Mouse (Mus musculus) bone marrow, adult 2 months (tissue): Measurements from ENCODE around the gene Esx1. TPM values are rescaled to one million over a fixed set of nuclear protein-coding genes. Genes with fewer than 3 reads are reported as not detected.
A peak's percentile ranks its signal among the peaks of the same experiment; 100 is the strongest.

Source experiments
- H3K27ac ChIP-seq: fragments of 200-500 bp; 2 replicates; pipeline ENCODE4 v1.5.1; 2012; ENCODE audit warnings: low read depth, mild to moderate bottlenecking, control low read depth, inconsistent platforms, low read length; ENCODE audit not compliant: control insufficient read depth, poor library complexity, insufficient read depth
- H3K4me1 ChIP-seq: fragments of 200-500 bp; 2 replicates; pipeline ENCODE4 v1.6.1; 2011; ENCODE audit warnings: low read length; ENCODE audit not compliant: control insufficient read depth, insufficient read depth
- H3K4me3 ChIP-seq: fragments of 200-500 bp; replicated peaks from 2 replicates; pipeline ENCODE3; 2011; ENCODE audit warnings: mild to moderate bottlenecking, low read depth, low read length, control low read depth; ENCODE audit not compliant: control insufficient read depth
- CTCF ChIP-seq: fragments of 200-500 bp; IDR thresholded peaks from 2 replicates; pipeline ENCODE4 v1.5.1; 2011; ENCODE audit warnings: low read length, control low read depth; ENCODE audit not compliant: control insufficient read depth, insufficient read depth
- POLR2A ChIP-seq: fragments of 200-500 bp; IDR thresholded peaks from 2 replicates; pipeline ENCODE4 v1.6.1; 2011; ENCODE audit warnings: low read depth, mild to moderate bottlenecking, control low read depth, low read length, borderline replicate concordance; ENCODE audit not compliant: control insufficient read depth
- WGBS: fragments of 180-500 bp; shearing (Covaris S2); methylation state at CpG from one replicate; pipeline ENCODE4 v1.1.7; 2018; 5-methylcytosine and 5-hydroxymethylcytosine counted together
- polyA plus RNA-seq: library from polyadenylated mRNA; stranded (reverse); fragments of >200 nt; gene quantifications from 2 replicates; pipeline ENCODE4 v1.2.4, GENCODE M21; 2011; ENCODE audit warnings: low replicate concordance; ENCODE audit not compliant: missing spikeins, insufficient read depth, insufficient read length

Esx1 gene
- polyA plus RNA-seq, 1 experiment, result not detected

- WGBS, result 52% methylated on average over 2 of the region's 2 CpGs
- Histone ChIP-seq H3K27ac (no peak overlapping the region), H3K4me1 (no peaks in the 10 kb centered on the region), H3K4me3 (no peak overlapping the region)
- TF ChIP-seq CTCF, result peak; percentile 27; the same call in 1 of the 2 replicates
- no peak for TF ChIP-seq POLR2A
These were observed 20.7 kb upstream of the Esx1 start for GRCm38 (mm10) chrX:137142546-137142945.

GRCm38 (mm10) chrX:137141669-137142068, 19.8 kb upstream of the Esx1 start:
- Histone ChIP-seq H3K27ac (no peak overlapping the region), H3K4me3 (no peak overlapping the region), H3K4me1 (no peaks in the 10 kb centered on the region)
- WGBS, result 13% methylated on average over 6 of the region's 6 CpGs
- TF ChIP-seq POLR2A (no peak), CTCF (peak; percentile 61)

- no peak for TF ChIP-seq POLR2A
- no peak for TF ChIP-seq CTCF
- H3K4me3 ChIP-seq, result no peak overlapping the region
- WGBS, result 13% methylated on average over 17 of the region's 17 CpGs
- H3K27ac ChIP-seq, result no peak overlapping the region
- H3K4me1 ChIP-seq, result no peaks in the 10 kb centered on the region
These were observed 5.7 kb upstream of the Esx1 start for GRCm38 (mm10) chrX:137127542-137127941.

- Histone ChIP-seq H3K27ac (no peak overlapping the region), H3K4me1 (no peaks in the 10 kb centered on the region), H3K4me3 (no peak overlapping the region)
- 19% methylated on average over 52 of the region's 52 CpGs for WGBS
- no peak for TF ChIP-seq POLR2A
These were observed 2.0 kb downstream of the Esx1 start for GRCm38 (mm10) chrX:137119675-137120423.

GRCm38 (mm10) chrX:137118097-137118746, 3.7 kb downstream of the Esx1 start:
- no peak overlapping the region for H3K4me3 ChIP-seq
- 14% methylated on average over 40 of the region's 40 CpGs for WGBS
- TF ChIP-seq CTCF, result no peak
- no peak for TF ChIP-seq POLR2A
- H3K27ac ChIP-seq, result no peak overlapping the region
- H3K4me1 ChIP-seq, result no peaks in the 10 kb centered on the region

GRCm38 (mm10) chrX:137106498-137106897, 15.4 kb downstream of the Esx1 start:
- Histone ChIP-seq H3K4me3 (no peak overlapping the region), H3K4me1 (no peaks in the 10 kb centered on the region), H3K27ac (no peak overlapping the region)
- TF ChIP-seq POLR2A, result no peak
- TF ChIP-seq CTCF, result no peak
- WGBS, result 11% methylated on average over 13 of the region's 13 CpGs

- TF ChIP-seq CTCF, result no peak
- TF ChIP-seq POLR2A, result no peak
- Histone ChIP-seq H3K4me1 (no peaks in the 10 kb centered on the region), H3K27ac (no peak overlapping the region), H3K4me3 (no peak overlapping the region)
- WGBS, result 19% methylated on average over 25 of the region's 25 CpGs
These were observed 17.4 kb downstream of the Esx1 start for GRCm38 (mm10) chrX:137104531-137104930.

Other genes starting within 250 kb of the Esx1 start
- not detected in 2 replicates for gene H2bfm, start 194.8 kb downstream of the Esx1 start, polyA plus RNA-seq
- gene Tmsb15b2, start 146.6 kb downstream of the Esx1 start, polyA plus RNA-seq, result 5.4 TPM in 1 of 2 replicates, not detected in the other
- not detected in 2 replicates for gene Tmsb15l, start 145.2 kb downstream of the Esx1 start, polyA plus RNA-seq
- gene Tmsb15b1, start 145.2 kb downstream of the Esx1 start, polyA plus RNA-seq, result 9.3 TPM in 1 of 2 replicates, not detected in the other
- gene Zcchc18, start 128.9 kb downstream of the Esx1 start, polyA plus RNA-seq, result 1.3 TPM in 1 of 2 replicates, not detected in the other
- 3.7 and 8.0 TPM in 2 replicates for gene Slc25a53, start 83.8 kb downstream of the Esx1 start, polyA plus RNA-seq
- 0.43 and 1.6 TPM in 2 replicates for gene Fam199x, start 72.5 kb downstream of the Esx1 start, polyA plus RNA-seq